9 mouse cellular contexts compared by ENCODE assay signal in the genomic region with DNA sequence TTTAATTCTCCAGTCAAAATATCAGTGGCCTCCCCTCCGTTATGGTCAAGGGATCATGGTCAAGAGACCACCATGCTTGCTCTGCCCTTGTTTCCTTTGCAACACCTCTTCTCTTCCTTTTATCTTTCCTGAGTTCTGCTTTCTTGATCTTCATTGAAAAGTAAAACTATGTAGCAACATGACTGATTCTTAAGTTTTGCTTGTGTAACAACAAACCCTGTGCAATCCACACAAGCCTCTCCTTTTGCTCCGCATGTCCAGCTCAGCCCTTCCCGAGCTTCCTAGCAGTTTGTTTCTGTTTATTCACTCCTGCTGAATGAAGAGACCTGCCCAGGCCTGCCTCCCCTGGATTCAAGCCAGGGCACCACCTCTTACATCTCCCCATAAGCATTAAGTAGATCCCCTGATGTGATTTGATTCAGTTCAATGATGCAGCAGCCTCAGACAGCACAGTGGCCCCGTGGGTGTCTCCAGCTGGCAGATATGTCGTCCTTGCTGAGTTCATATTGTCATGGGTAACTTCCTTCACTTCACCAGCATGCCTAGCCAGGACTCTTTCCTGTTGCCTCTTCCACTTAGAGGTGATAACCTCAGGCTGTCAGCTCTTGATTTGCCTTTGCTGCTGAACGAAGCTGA. TPM values are rescaled to one million over a fixed set of nuclear protein-coding genes. Genes with fewer than 3 reads are reported as not detected.
DNase-seq lines count a peak whose midpoint lies in the region; ATAC-seq and TF ChIP-seq lines count a peak whose summit lies in the region.
"Had no signal": no experiment of that assay in that cellular context is flagged by ENCODE, and none has a peak within 500 bp of the region (broad histone marks: within the 10 kb centered on the region; RNA-seq: fewer than 3 reads in every experiment).

No protein-coding gene starts in this region.

- intact Hi-C loops in gastrocnemius, adult 2 months (cut with DNase I) = no loop called here

- no peaks in the 10 kb centered on the region for H3K9me3 ChIP-seq in kidney, postnatal 0 days (replicated peaks; ENCODE audit: low read length)
- H3K9me3 ChIP-seq: hindbrain, embryonic 15.5 days had no signal

- no peak overlapping the region for H3K4me2 ChIP-seq in kidney, postnatal 0 days (ENCODE audit: low read length)
- H3K4me2 ChIP-seq: hindbrain, embryonic 15.5 days had no signal

- no peak overlapping the region for H3K9ac ChIP-seq in kidney, postnatal 0 days (ENCODE audit: low read depth, low read length)
- H3K9ac ChIP-seq: hindbrain, embryonic 15.5 days had no signal

- TF ChIP-seq CTCF in gastrocnemius, adult 2 months (IDR thresholded peaks at IDR 0.05) = no peak
- TF ChIP-seq CTCF in kidney, postnatal 0 days (IDR thresholded peaks at IDR 0.05; ENCODE audit: low read depth) = no peak

- 20% methylated on average over 6 of the region's 6 CpGs for WGBS in kidney, postnatal 0 days

- no peaks in the 10 kb centered on the region for H3K36me3 ChIP-seq in kidney, postnatal 0 days (ENCODE audit: insufficient read depth, low read length)
- H3K36me3 ChIP-seq in splenic B cell, adult 2 months (ENCODE audit: control insufficient read depth, insufficient read depth, low read length, poor library complexity, severe bottlenecking) = no peaks in the 10 kb centered on the region
- H3K36me3 ChIP-seq: hindbrain, embryonic 15.5 days had no signal

- peaks cover 24% of the 10 kb centered on the region for H3K4me1 ChIP-seq in kidney, postnatal 0 days (replicated peaks; ENCODE audit: insufficient read depth, low read length)

- peak; percentile 80 for ATAC-seq in granulocyte monocyte progenitor cell, adult 5-6 weeks (replicated peaks; ENCODE audit: poor library complexity, severe bottlenecking)
- ATAC-seq in kidney, postnatal 0 days (replicated peaks; ENCODE audit: low FRiP score, low read depth) = no peak

- peak overlapping the region; percentile 23 for H3K4me3 ChIP-seq in gastrocnemius, adult 2 months
- no peak overlapping the region for H3K4me3 ChIP-seq in kidney, postnatal 0 days (replicated peaks; ENCODE audit: low read depth, low read length)
- H3K4me3 ChIP-seq: hindbrain, embryonic 15.5 days had no signal

- no peaks in the 10 kb centered on the region for H3K27me3 ChIP-seq in kidney, postnatal 0 days (ENCODE audit: insufficient read depth, low read length)
- no peaks in the 10 kb centered on the region for H3K27me3 ChIP-seq in splenic B cell, adult 2 months (ENCODE audit: control insufficient read depth, insufficient read depth, low read length, poor library complexity, severe bottlenecking)
- H3K27me3 ChIP-seq: hindbrain, embryonic 15.5 days had no signal

- peak; percentile 60 for DNase-seq in gastrocnemius, adult 2 months
- no peak for DNase-seq in gastrocnemius, postnatal 25 days
- peak; percentile 82 for DNase-seq in R1 (ENCODE audit: low read depth, low spot score)
- no peak for DNase-seq in kidney, postnatal 0 days (ENCODE audit: low spot score)
- DNase-seq in splenic B cell, adult 2 months (ENCODE audit: low read depth, low spot score) = peak; percentile 39
- DNase-seq in ovary, adult 18-20 months (ENCODE audit: low spot score) = no peak
- no peak for DNase-seq in yolk sac, embryonic 10.5 days (ENCODE audit: low spot score)

- H3K27ac ChIP-seq in gastrocnemius, adult 2 months = peak overlapping the region; percentile 94
- peak overlapping the region; percentile 47; the same call in 1 of the 2 replicates for H3K27ac ChIP-seq in kidney, postnatal 0 days
- H3K27ac ChIP-seq: hindbrain, embryonic 15.5 days had no signal

RNA-seq across cellular contexts. Expression of a gene that starts 27.6 kb away (rescaled TPM):
- total RNA-seq in gastrocnemius, adult 2 months (2021) = 100 to 1,000 TPM; 282 to 352 TPM
- total RNA-seq in gastrocnemius, postnatal 25 days (2021) = 100 to 1,000 TPM; 269 to 316 TPM
- total RNA-seq in granulocyte monocyte progenitor cell, adult 5-6 weeks (2014; fragmentation: Nextera tagmentation) = 55.0 and 74.3 TPM in 2 replicates
- total RNA-seq in granulocyte monocyte progenitor cell, adult 5-6 weeks (2017) = 66.8 and 83.5 TPM in 2 replicates
- 119 and 122 TPM in 2 replicates for polyA plus RNA-seq in kidney, postnatal 0 days (2015; fragmentation: Nextera tagmentation; extraction: Ambion mirVana)

Comparison
In these comparisons a context has a peak if more than half of its experiments do, and no peak if none do; other contexts are left out.
1. DNase-seq: peak in gastrocnemius, adult 2 months (single experiment), R1 (single experiment) and splenic B cell, adult 2 months (single experiment); none in gastrocnemius, postnatal 25 days (single experiment), kidney, postnatal 0 days (single experiment), ovary, adult 18-20 months (single experiment) and yolk sac, embryonic 10.5 days (single experiment).